Mouse (Mus musculus) bone marrow, adult 2 months (tissue): Measurements from ENCODE around the gene Smg1.

Experiments used
- CTCF ChIP-seq: fragments of 200-500 bp; IDR thresholded peaks from 2 replicates; pipeline ENCODE4 v1.5.1; 2011; ENCODE audit warnings: low read length, control low read depth; ENCODE audit not compliant: control insufficient read depth, insufficient read depth
- POLR2A ChIP-seq: fragments of 200-500 bp; IDR thresholded peaks from 2 replicates; pipeline ENCODE4 v1.6.1; 2011; ENCODE audit warnings: low read depth, mild to moderate bottlenecking, control low read depth, low read length, borderline replicate concordance; ENCODE audit not compliant: control insufficient read depth

- TF ChIP-seq CTCF (no peak), POLR2A (no peak)
These were observed 125.8 kb downstream of the Smg1 start for GRCm38 (mm10) chr7:118117539-118118210.
